Mouse (Mus musculus) liver, adult 2 months (tissue): ENCODE measurements at regions not wholly inside any gene's neighbourhood (a gene's known extent, or its start where the extent isn't known, plus 50 kb on each side); places are given as distances from the start of the nearest gene placed in this dataset.

Experiments
- CTCF ChIP-seq: fragments of 200-500 bp; IDR thresholded peaks from 2 replicates; pipeline ENCODE4 v1.5.1; 2011; ENCODE audit warnings: low read depth, low read length, control low read depth
- POLR2A ChIP-seq: fragments of 200-500 bp; IDR thresholded peaks from 2 replicates; pipeline ENCODE4 v1.6.1; 2011; ENCODE audit warnings: low read length, control low read depth; ENCODE audit not compliant: insufficient read depth; ENCODE audit errors: extremely low read depth

DNA sequence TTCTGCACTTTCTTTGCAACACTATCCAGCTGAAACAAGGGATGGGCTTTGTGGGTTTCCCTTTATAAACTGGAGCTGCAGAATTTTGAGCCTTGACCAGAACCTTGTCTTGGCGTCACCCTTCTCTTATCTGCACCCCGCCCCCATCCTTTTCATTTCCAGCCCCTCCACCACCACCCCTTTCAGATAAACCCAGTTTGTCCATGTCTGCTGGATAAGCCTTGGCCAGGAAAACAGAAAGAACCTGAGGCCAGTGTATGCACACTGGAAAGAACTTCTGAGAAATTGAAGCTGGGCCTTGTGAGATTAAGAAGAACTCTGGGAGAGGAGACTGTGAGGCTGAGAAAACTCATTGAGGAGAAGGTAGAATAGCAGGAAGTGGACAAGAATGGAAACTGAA, 192.8 kb downstream of the Rpl36a-ps1 start:
- no peak for TF ChIP-seq POLR2A
- TF ChIP-seq CTCF, result no peak
